Mouse (Mus musculus): ENCODE data around the gene Fam20a. TPM values are rescaled to one million over a fixed set of nuclear protein-coding genes. Genes with fewer than 3 reads are reported as not detected.
A peak's percentile ranks its signal among the peaks of the same experiment; 100 is the strongest.

Gene Fam20a
- polyA plus RNA-seq, 1 experiment, result 17.6 TPM

DNA sequence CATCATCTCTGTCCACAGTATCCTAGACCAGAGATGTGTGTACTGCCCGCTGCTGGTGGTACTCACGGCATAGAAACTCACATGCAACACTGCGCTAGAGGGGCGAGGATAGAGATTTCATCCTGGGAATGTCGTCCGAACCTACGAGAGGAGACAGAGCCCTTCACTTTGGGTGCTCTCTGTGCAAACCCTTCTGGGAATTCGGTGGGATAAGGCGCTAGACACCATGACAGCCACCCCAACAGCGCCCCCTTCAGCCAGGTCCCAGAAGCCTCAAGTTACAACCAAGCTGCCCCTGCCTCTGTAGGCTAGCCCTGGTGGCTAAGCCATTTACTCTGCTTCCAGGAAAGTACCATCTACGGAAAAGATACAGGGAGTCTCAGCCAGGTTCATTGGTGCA is 47.5 kb downstream of the Fam20a start:
- Histone ChIP-seq H3K4me3 (replicated peaks; ENCODE audit: extremely low read depth, low read depth, low read length) (no peak overlapping the region), H3K4me1 (ENCODE audit: control insufficient read depth, insufficient read depth, low read length) (peaks cover 6% of the 10 kb centered on the region)
- WGBS, result 86% methylated on average over 11 of the region's 11 CpGs
- DNase-seq, result no peak
- TF ChIP-seq POLR2A (IDR thresholded peaks at IDR 0.05; ENCODE audit: borderline replicate concordance, extremely low read depth, low read depth, low read length), result no peak
- no peak for TF ChIP-seq CTCF (IDR thresholded peaks at IDR 0.05; ENCODE audit: insufficient read depth, low read length)

DNA sequence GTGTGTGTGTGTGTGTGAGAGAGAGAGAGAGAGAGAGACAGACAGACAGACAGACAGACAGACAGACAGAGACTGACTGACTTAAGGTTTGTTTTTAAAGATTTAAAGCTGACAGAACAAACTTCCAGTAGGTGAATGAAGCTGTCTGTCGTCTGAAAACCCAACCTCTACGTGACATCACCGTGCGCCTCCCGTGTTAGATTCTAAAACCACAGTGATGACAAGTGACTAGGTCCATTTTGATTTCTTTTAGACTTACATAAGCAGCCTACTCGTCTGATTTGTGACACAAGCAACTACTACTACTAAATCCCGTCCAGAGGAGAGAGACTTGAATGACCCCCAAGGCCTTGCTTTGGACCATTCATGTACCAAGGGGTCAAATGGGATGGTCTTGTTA is 48.3 kb downstream of the Fam20a start:
- DNase-seq, result no peak
- WGBS, result 81% methylated on average over 7 of the region's 7 CpGs
- Histone ChIP-seq H3K4me1 (ENCODE audit: control insufficient read depth, insufficient read depth, low read length) (peaks cover 6% of the 10 kb centered on the region), H3K4me3 (replicated peaks; ENCODE audit: extremely low read depth, low read depth, low read length) (no peak overlapping the region)
- TF ChIP-seq POLR2A (IDR thresholded peaks at IDR 0.05; ENCODE audit: borderline replicate concordance, extremely low read depth, low read depth, low read length), result no peak
- no peak for TF ChIP-seq CTCF (IDR thresholded peaks at IDR 0.05; ENCODE audit: insufficient read depth, low read length)

DNA sequence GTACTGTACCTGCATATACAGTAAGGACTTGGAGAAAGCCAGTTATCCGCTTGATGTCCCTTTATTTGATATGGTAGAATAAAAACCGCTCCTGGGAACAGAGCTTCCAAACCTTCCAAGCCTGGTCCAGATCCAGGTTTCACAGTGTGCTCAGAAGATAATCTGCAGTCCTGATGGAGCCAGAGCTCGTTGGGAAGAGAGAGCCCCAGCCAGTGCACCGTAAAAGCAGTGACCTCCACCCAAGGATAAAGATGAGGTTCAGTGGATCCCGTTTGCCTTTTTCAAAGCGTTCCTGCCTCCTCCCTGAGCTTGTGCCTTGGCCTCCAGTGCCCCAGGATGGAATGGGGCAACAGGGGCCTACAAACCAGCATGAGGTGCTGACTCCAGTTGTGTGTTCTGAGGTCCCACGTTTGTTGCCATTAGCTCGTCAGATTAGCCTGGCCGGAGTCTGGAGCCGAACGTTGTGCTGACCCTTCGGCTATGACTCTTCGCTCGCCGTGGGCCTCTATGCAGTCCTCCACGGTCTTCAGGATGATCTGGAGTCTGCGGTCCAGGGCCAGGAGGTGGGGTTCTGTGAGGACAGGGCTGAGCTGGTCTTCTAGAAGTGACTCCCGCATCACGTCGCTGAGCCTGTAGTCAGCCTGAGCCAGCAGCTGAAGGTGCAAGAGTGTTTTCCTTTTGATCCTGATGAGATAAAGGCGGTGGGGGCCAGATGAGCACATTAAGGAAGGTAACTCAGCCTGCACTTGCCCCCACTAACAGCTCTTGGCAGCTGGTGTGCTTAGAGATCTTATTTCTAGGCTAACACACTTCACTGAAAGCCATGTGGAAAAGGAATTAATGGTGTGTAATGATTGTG is 49.0 kb downstream of the Fam20a start:
- Histone ChIP-seq H3K4me1 (ENCODE audit: control insufficient read depth, insufficient read depth, low read length) (peaks cover 6% of the 10 kb centered on the region), H3K4me3 (replicated peaks; ENCODE audit: extremely low read depth, low read depth, low read length) (no peak overlapping the region)
- WGBS, result 64% methylated on average over 21 of the region's 21 CpGs
- DNase-seq, result no peak
- TF ChIP-seq POLR2A (IDR thresholded peaks at IDR 0.05; ENCODE audit: borderline replicate concordance, extremely low read depth, low read depth, low read length) (no peak), CTCF (IDR thresholded peaks at IDR 0.05; ENCODE audit: insufficient read depth, low read length) (no peak)

DNA sequence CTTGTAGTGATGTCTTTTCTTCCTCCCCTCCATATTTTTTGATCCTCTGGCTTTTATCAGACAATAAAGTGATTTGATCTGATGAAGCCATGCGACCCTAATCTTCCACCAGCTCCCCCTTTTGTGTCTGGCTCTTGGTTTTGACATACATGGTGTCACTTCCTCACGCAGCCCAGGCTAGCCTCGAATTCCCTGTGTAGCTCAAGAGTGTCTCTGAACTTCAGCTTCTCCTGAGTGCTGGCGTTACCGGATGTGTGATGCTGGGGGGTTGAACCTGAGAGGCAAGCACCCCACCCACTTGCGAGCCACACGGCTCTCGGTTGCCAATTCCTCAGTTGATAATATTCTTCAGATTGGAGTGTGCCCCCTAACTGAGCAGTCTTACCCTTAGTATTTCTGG is 49.7 kb downstream of the Fam20a start:
- no peak for DNase-seq
- Histone ChIP-seq H3K4me3 (replicated peaks; ENCODE audit: extremely low read depth, low read depth, low read length) (no peak overlapping the region), H3K4me1 (ENCODE audit: control insufficient read depth, insufficient read depth, low read length) (peaks cover 6% of the 10 kb centered on the region)
- TF ChIP-seq POLR2A (IDR thresholded peaks at IDR 0.05; ENCODE audit: borderline replicate concordance, extremely low read depth, low read depth, low read length), result no peak
- no peak for TF ChIP-seq CTCF (IDR thresholded peaks at IDR 0.05; ENCODE audit: insufficient read depth, low read length)
- WGBS, result 74% methylated on average over 8 of the region's 8 CpGs

DNA sequence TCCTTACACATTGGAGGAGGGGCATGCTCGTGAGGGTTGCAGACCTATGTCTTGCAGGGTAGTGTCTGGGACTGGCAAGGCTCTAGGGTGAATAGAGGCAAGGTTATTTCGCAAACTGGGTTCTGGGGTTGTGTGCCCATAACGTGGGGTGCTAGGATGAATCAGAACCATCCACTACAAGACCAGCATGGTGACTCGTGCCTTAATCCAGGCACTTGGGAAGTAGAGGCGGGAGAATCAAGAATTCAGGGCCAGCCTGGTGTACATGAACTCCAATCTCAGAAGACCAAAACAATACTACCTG is 50.1 kb downstream of the Fam20a start:
- H3K4me1 ChIP-seq (ENCODE audit: control insufficient read depth, insufficient read depth, low read length), result peaks cover 6% of the 10 kb centered on the region
- WGBS, result 77% methylated on average over 5 of the region's 5 CpGs
- no peak for TF ChIP-seq CTCF (IDR thresholded peaks at IDR 0.05; ENCODE audit: insufficient read depth, low read length)
- TF ChIP-seq POLR2A (IDR thresholded peaks at IDR 0.05; ENCODE audit: borderline replicate concordance, extremely low read depth, low read depth, low read length), result no peak
- no peak overlapping the region for H3K4me3 ChIP-seq (replicated peaks; ENCODE audit: extremely low read depth, low read depth, low read length)
- no peak for DNase-seq

DNA sequence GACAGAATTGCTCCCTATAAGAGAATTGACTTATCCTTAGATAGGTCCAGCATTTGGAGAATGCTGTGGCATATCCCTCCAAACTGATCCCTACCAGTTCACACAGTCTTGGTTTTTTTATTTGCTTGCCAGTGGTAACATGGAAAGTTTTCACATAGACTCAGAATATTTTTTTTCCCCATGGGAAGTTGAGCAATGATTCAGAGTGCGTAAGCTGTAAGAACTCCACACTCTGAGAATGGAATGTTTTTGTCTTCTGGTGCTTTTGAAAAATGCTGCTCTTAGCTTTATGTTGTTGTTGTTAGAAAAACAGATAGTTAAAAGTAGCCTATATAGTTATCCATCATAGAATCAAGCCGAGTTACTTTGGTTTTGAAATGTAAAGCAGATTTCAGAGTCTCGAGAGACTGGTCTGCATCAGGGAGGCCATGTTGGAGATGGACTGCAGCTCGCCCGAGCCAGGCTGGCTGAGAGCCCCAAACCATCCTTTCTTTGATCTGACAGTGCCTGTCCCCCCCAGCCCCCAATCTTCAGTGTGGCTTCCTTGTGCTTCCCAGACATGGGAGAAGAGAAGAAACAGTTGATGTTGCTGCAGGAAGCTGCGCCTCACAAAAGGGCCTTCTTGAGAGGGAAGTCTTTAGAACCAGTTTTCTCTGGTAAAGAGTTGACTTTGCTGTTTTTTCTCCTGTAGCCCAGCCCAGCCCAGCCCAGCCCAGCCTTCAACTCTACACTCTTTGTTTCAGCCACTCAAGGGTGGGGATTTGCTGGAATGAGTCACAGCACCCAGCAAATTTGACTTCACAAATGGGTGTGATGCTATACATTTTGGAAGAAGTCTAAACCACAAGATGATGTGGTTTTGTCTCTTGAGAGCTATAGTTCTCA is 50.7 kb downstream of the Fam20a start:
- no peak for TF ChIP-seq CTCF (IDR thresholded peaks at IDR 0.05; ENCODE audit: insufficient read depth, low read length)
- no peak for TF ChIP-seq POLR2A (IDR thresholded peaks at IDR 0.05; ENCODE audit: borderline replicate concordance, extremely low read depth, low read depth, low read length)
- DNase-seq, result no peak
- peaks cover 6% of the 10 kb centered on the region for H3K4me1 ChIP-seq (ENCODE audit: control insufficient read depth, insufficient read depth, low read length)
- WGBS, result 63% methylated on average over 6 of the region's 6 CpGs
- no peak overlapping the region for H3K4me3 ChIP-seq (replicated peaks; ENCODE audit: extremely low read depth, low read depth, low read length)

DNA sequence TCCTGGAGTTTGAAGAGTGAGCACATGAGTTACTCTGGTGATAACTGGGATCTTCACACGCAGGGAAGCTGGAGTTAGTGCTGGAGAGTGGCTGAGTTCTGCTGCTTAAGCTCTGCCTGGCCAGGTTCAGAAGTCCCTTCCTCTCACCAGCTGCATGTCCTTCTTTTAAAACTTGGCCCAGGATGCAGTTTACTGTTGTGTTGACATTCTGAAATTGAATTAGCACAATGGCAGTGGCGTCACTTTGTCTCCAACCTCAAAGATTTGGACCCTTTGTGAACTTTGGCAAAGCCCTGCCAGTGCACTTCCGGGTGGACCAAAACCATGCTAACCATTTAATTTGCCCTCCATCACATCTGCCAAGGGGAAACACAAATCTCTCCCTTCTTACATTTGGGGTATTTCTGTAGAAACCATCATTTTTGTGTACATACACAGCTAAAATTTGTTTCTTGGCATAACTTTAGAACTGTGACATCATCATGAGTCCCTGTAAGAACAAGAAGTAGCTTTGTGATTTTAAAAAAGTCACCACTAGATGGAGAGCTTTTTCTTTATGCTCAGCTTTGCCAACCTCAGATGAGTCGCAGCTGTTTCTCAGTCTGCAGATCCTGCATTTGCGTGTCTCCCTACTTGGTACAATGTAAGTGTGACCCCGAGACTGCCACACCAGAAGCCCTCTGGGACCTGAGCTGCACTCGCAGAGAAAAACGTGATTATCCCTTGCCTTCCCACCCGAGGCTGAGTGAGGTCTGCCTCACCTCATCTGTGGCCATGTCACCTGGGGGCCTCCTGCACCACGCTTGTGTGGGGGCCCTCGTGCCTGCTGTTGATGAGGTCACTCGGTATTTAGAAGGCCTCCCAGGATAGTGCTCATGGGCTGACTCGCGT is 51.8 kb downstream of the Fam20a start:
- Histone ChIP-seq H3K4me1 (ENCODE audit: control insufficient read depth, insufficient read depth, low read length) (peaks cover 6% of the 10 kb centered on the region), H3K4me3 (replicated peaks; ENCODE audit: extremely low read depth, low read depth, low read length) (no peak overlapping the region)
- DNase-seq, result no peak
- TF ChIP-seq POLR2A (IDR thresholded peaks at IDR 0.05; ENCODE audit: borderline replicate concordance, extremely low read depth, low read depth, low read length) (0 out of 2 replicates have a peak, but pooled peaks have one; percentile 9), CTCF (IDR thresholded peaks at IDR 0.05; ENCODE audit: insufficient read depth, low read length) (0 out of 2 replicates have a peak, but pooled peaks have one; percentile 11)
- WGBS, result 40% methylated on average over 14 of the region's 14 CpGs

DNA sequence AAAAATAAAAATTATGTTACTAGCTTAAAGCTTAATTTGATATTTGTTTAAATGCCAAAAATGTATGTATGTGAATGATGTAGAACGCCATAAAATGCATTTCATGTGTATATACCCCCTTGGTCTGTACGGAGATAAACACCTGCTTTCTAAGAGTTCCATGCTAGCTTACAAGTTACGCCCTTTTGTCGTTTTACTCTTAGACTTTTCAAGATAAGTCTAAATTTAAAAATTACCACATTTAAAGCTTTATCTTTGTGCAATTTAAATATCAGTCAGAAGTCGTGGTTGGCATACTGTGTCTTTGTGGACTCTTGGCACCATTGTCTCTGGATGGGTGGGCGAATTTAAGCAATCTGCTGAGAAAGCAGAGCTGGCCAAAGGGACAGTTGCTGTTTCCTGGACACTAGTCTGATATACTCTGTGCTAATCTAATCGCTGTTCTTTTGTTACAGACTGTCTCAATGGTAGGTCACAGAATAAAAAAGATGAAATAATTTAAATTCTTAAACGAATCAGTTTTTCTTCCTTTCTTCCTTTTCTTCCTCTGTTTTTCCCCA is 52.9 kb downstream of the Fam20a start:
- no peak for DNase-seq
- WGBS, result 68% methylated on average over 8 of the region's 8 CpGs
- Histone ChIP-seq H3K4me1 (ENCODE audit: control insufficient read depth, insufficient read depth, low read length) (peaks cover 7% of the 10 kb centered on the region), H3K4me3 (replicated peaks; ENCODE audit: extremely low read depth, low read depth, low read length) (no peak overlapping the region)
- no peak for TF ChIP-seq POLR2A (IDR thresholded peaks at IDR 0.05; ENCODE audit: borderline replicate concordance, extremely low read depth, low read depth, low read length)
- TF ChIP-seq CTCF (IDR thresholded peaks at IDR 0.05; ENCODE audit: insufficient read depth, low read length), result no peak
